Mouse (Mus musculus): ENCODE measurements at regions not wholly inside any gene's neighbourhood (a gene's known extent, or its start where the extent isn't known, plus 50 kb on each side); places are given as distances from the start of the nearest gene placed in this dataset.

GRCm38 (mm10) chr16:76830371-76830770, 183.1 kb upstream of the Usp25 start:
- peak; percentile 9 for DNase-seq

GRCm38 (mm10) chr16:76827674-76828441, 185.6 kb upstream of the Usp25 start:
- no peak for DNase-seq

GRCm38 (mm10) chr16:76821261-76821660, 192.2 kb upstream of the Usp25 start:
- no peak for DNase-seq

- DNase-seq, result peak; percentile 18
These were observed 197.2 kb upstream of the Usp25 start for GRCm38 (mm10) chr16:76816056-76816885.

- peak; percentile 59 for DNase-seq
These were observed 209.8 kb upstream of the Usp25 start for GRCm38 (mm10) chr16:76803725-76804124.

GRCm38 (mm10) chr16:76786405-76787155, 226.9 kb upstream of the Usp25 start:
- DNase-seq, result peak; percentile 45

GRCm38 (mm10) chr16:76782656-76783055, 230.8 kb upstream of the Usp25 start:
- DNase-seq, result no peak

- DNase-seq, result no peak
These were observed 237.7 kb upstream of the Usp25 start for GRCm38 (mm10) chr16:76775790-76776189.

- DNase-seq, result no peak
These were observed 239.5 kb upstream of the Usp25 start for GRCm38 (mm10) chr16:76774032-76774431.

GRCm38 (mm10) chr16:76773466-76773865, 240.0 kb upstream of the Usp25 start:
- DNase-seq, result no peak

GRCm38 (mm10) chr16:76768607-76769006, 244.9 kb upstream of the Usp25 start:
- DNase-seq, result peak; percentile 36

- DNase-seq, result no peak
These were observed 246.9 kb upstream of the Usp25 start for GRCm38 (mm10) chr16:76766636-76767035.

- DNase-seq, result no peak
These were observed 248.0 kb upstream of the Usp25 start for GRCm38 (mm10) chr16:76765536-76765935.

GRCm38 (mm10) chr16:76764994-76765393, 248.5 kb upstream of the Usp25 start:
- DNase-seq, result no peak

GRCm38 (mm10) chr16:76762619-76763283, 250.8 kb upstream of the Usp25 start:
- no peak for DNase-seq

GRCm38 (mm10) chr16:76761848-76762247, 251.7 kb upstream of the Usp25 start:
- no peak for DNase-seq

GRCm38 (mm10) chr16:76761004-76761403, 252.5 kb upstream of the Usp25 start:
- DNase-seq, result no peak

GRCm38 (mm10) chr16:76754871-76755270, 258.6 kb upstream of the Usp25 start:
- no peak for DNase-seq

- no peak for DNase-seq
These were observed 267.1 kb upstream of the Usp25 start for GRCm38 (mm10) chr16:76746385-76746784.

- no peak for DNase-seq
These were observed 272.4 kb upstream of the Usp25 start for GRCm38 (mm10) chr16:76741141-76741540.

GRCm38 (mm10) chr16:76725991-76726390, 287.5 kb upstream of the Usp25 start:
- no peak for DNase-seq

- DNase-seq, result no peak
These were observed 288.2 kb upstream of the Usp25 start for GRCm38 (mm10) chr16:76725271-76725670.
